Mouse (Mus musculus) frontal cortex, adult 2 months (tissue): ENCODE results near the gene Zfp46. TPM values are rescaled to one million over a fixed set of nuclear protein-coding genes. Genes with fewer than 3 reads are reported as not detected.
A peak's percentile ranks its signal among the peaks of the same experiment; 100 is the strongest.

ENCODE experiments used
- DNase-seq, 2 experiments: peaks; one replicate each; pipeline ENCODE4 v3.0.0; 2022; ENCODE audit warnings: low spot score in 1 of 2; ENCODE audit errors: extremely low spot score in 1 of 2
- polyA plus RNA-seq: library from polyadenylated mRNA; depleted of rRNA; stranded (reverse); fragments of >200 nt; gene quantifications from 2 replicates; pipeline ENCODE4 v1.2.3, GENCODE M21; 2012; rRNA removed

Zfp46 gene
- 58.5 and 68.6 TPM in 2 replicates for polyA plus RNA-seq

- peak; percentile 84 to 95 for DNase-seq
These were observed at the start of gene Zfp46 for GRCm38 (mm10) chr4:136284455-136284854. Gene Zfp46, plus strand, starts transcription at chr4:136284683.

GRCm38 (mm10) chr4:136238669-136239068 lies 45.8 kb upstream of the Zfp46 start:
- no peak for DNase-seq

- no peak for DNase-seq
These were observed 45.4 kb upstream of the Zfp46 start for GRCm38 (mm10) chr4:136239111-136239510.

- peak; percentile 53 to 89 for DNase-seq
These were observed 44.9 kb upstream of the Zfp46 start for GRCm38 (mm10) chr4:136239622-136240021.

- DNase-seq: no peak
These were observed 44.4 kb upstream of the Zfp46 start for GRCm38 (mm10) chr4:136240123-136240522.

GRCm38 (mm10) chr4:136240955-136241354 lies 43.5 kb upstream of the Zfp46 start:
- DNase-seq: no peak

GRCm38 (mm10) chr4:136242065-136242703 lies 42.3 kb upstream of the Zfp46 start:
- DNase-seq: no peak

GRCm38 (mm10) chr4:136242728-136243127 lies 41.8 kb upstream of the Zfp46 start:
- no peak for DNase-seq

GRCm38 (mm10) chr4:136244208-136244607 lies 40.3 kb upstream of the Zfp46 start:
- no peak for DNase-seq

GRCm38 (mm10) chr4:136245681-136246080 lies 38.8 kb upstream of the Zfp46 start:
- DNase-seq: no peak

GRCm38 (mm10) chr4:136246568-136246969 lies 37.9 kb upstream of the Zfp46 start:
- no peak for DNase-seq

- DNase-seq: no peak
These were observed 37.1 kb upstream of the Zfp46 start for GRCm38 (mm10) chr4:136247386-136247728.

GRCm38 (mm10) chr4:136247729-136248463 lies 36.6 kb upstream of the Zfp46 start, which contains the start of gene Tcea3:
Gene Tcea3, plus strand, starts transcription at chr4:136247729.
- no peak for DNase-seq

GRCm38 (mm10) chr4:136248464-136249331 lies 35.8 kb upstream of the Zfp46 start:
- no peak for DNase-seq

GRCm38 (mm10) chr4:136249332-136249647 lies 35.2 kb upstream of the Zfp46 start:
- DNase-seq: no peak

GRCm38 (mm10) chr4:136249780-136250179 lies 34.7 kb upstream of the Zfp46 start:
- peak in 1 of 2 experiments; percentile 29 for DNase-seq

- DNase-seq: no peak
These were observed 28.6 kb upstream of the Zfp46 start for GRCm38 (mm10) chr4:136255919-136256318.

- DNase-seq: no peak
These were observed 27.8 kb upstream of the Zfp46 start for GRCm38 (mm10) chr4:136256696-136257095.

- DNase-seq: no peak
These were observed 24.6 kb upstream of the Zfp46 start for GRCm38 (mm10) chr4:136259916-136260315.

- DNase-seq: peak in 1 of 2 experiments; percentile 91
These were observed 23.8 kb upstream of the Zfp46 start for GRCm38 (mm10) chr4:136260491-136261180.

- no peak for DNase-seq
These were observed 22.6 kb upstream of the Zfp46 start for GRCm38 (mm10) chr4:136261912-136262311.
